Mouse (Mus musculus): ENCODE measurements around the gene Usp19. TPM values are rescaled to one million over a fixed set of nuclear protein-coding genes. Genes with fewer than 3 reads are reported as not detected.

The Usp19 gene
- polyA plus RNA-seq, 1 experiment = 511 TPM

DNA sequence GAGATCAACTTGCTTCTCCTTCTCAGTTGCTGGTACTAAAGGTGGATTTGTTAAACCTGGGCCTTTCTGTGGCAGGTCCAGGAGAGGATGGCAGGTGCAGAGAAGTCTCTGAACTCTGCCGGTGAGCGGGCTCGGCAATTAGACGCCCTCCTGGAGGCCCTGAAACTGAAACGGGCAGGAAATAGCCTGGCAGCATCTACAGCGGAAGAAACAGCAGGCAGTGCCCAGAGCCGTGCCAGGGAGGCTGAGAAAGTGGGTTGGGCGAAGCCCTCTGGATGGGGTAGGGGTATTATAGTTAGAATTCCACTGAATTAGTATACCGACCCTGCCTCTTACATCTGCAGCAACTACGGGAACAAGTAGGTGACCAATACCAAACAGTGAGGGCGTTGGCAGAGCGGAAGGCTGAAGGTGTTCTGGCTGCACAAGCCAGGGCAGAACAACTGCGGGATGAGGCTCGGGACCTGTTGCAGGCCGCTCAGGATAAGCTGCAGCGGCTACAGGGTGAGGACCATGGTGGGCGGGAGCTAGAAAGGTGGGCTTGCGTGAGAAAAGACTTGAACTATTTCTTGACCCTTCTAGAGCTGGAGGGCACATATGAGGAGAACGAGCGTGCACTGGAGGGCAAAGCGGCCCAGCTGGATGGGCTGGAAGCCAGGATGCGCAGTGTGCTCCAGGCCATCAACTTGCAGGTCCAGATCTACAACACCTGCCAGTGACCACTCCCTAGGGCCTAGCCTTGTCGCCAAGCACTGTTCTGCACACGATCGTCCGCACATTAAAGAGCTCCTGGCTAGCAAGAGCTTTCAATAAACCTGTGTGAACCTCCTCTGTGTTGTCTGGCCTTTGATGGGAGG is 472 bp upstream of the Usp19 start:
- H3K4me3 ChIP-seq (ENCODE audit: insufficient read depth, low read depth, low read length) = peak overlapping the region; percentile 81
- TF ChIP-seq POLR2A (IDR thresholded peaks at IDR 0.05; ENCODE audit: insufficient read depth, low read depth, low read length) (no peak), CTCF (IDR thresholded peaks at IDR 0.05; ENCODE audit: insufficient read depth, low read depth, low read length) (no peak)
- peak overlapping the region; percentile 82 for H3K27ac ChIP-seq (ENCODE audit: insufficient read depth, low read depth, low read length)
- H3K4me1 ChIP-seq (ENCODE audit: control insufficient read depth, insufficient read depth, low read length) = peaks cover 20% of the 10 kb centered on the region
- 55% methylated on average over 26 of the region's 26 CpGs for WGBS

GRCm38 (mm10) chr9:108491286-108491580 is 831 bp downstream of the Usp19 start:
- peak overlapping the region; percentile 82 for H3K27ac ChIP-seq (ENCODE audit: insufficient read depth, low read depth, low read length)
- H3K4me3 ChIP-seq (ENCODE audit: insufficient read depth, low read depth, low read length) = peak overlapping the region; percentile 81
- TF ChIP-seq CTCF (IDR thresholded peaks at IDR 0.05; ENCODE audit: insufficient read depth, low read depth, low read length) = no peak
- TF ChIP-seq POLR2A (IDR thresholded peaks at IDR 0.05; ENCODE audit: insufficient read depth, low read depth, low read length) = no peak
- H3K4me1 ChIP-seq (ENCODE audit: control insufficient read depth, insufficient read depth, low read length) = peaks cover 20% of the 10 kb centered on the region
- WGBS = 4% methylated on average over 12 of the region's 12 CpGs

GRCm38 (mm10) chr9:108492043-108492750 is 1.8 kb downstream of the Usp19 start:
- no peak for TF ChIP-seq CTCF (IDR thresholded peaks at IDR 0.05; ENCODE audit: insufficient read depth, low read depth, low read length)
- TF ChIP-seq POLR2A (IDR thresholded peaks at IDR 0.05; ENCODE audit: insufficient read depth, low read depth, low read length) = no peak
- 40% methylated on average over 16 of the region's 16 CpGs for WGBS
- 0 out of 2 replicates have a peak overlapping the region, but pooled peaks have one; percentile 6 for H3K4me3 ChIP-seq (ENCODE audit: insufficient read depth, low read depth, low read length)
- no peak overlapping the region for H3K27ac ChIP-seq (ENCODE audit: insufficient read depth, low read depth, low read length)
- H3K4me1 ChIP-seq (ENCODE audit: control insufficient read depth, insufficient read depth, low read length) = peaks cover 20% of the 10 kb centered on the region

DNA sequence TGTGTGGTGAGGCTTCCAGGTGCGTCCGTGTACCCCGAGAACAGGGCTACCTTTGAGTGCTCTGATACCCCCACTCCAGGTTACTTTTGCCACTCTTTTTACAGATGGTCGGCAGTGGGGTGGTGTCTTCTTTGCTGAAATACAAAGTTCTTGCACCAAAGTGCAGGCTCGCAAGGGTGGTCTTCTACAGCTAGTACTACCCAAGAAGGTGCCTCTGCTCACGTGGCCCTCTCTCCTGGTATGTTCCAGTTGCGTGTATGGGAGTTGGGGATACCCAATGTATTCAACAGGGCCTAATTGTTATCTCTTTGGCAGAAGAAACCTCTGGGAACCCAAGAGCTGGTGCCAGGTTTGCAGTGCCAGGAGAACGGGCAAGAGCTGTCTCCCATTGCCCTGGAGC is 2.8 kb downstream of the Usp19 start:
- 91% methylated on average over 8 of the region's 8 CpGs for WGBS
- no peak for TF ChIP-seq POLR2A (IDR thresholded peaks at IDR 0.05; ENCODE audit: insufficient read depth, low read depth, low read length)
- TF ChIP-seq CTCF (IDR thresholded peaks at IDR 0.05; ENCODE audit: insufficient read depth, low read depth, low read length) = no peak
- H3K4me3 ChIP-seq (ENCODE audit: insufficient read depth, low read depth, low read length) = no peak overlapping the region
- H3K27ac ChIP-seq (ENCODE audit: insufficient read depth, low read depth, low read length) = no peak overlapping the region
- H3K4me1 ChIP-seq (ENCODE audit: control insufficient read depth, insufficient read depth, low read length) = peaks cover 20% of the 10 kb centered on the region

GRCm38 (mm10) chr9:108494146-108494825 is 3.9 kb downstream of the Usp19 start:
- H3K4me3 ChIP-seq (ENCODE audit: insufficient read depth, low read depth, low read length) = no peak overlapping the region
- TF ChIP-seq CTCF (IDR thresholded peaks at IDR 0.05; ENCODE audit: insufficient read depth, low read depth, low read length) (no peak), POLR2A (IDR thresholded peaks at IDR 0.05; ENCODE audit: insufficient read depth, low read depth, low read length) (no peak)
- 95% methylated on average over 19 of the region's 19 CpGs for WGBS
- H3K4me1 ChIP-seq (ENCODE audit: control insufficient read depth, insufficient read depth, low read length) = peaks cover 20% of the 10 kb centered on the region
- H3K27ac ChIP-seq (ENCODE audit: insufficient read depth, low read depth, low read length) = no peak overlapping the region

DNA sequence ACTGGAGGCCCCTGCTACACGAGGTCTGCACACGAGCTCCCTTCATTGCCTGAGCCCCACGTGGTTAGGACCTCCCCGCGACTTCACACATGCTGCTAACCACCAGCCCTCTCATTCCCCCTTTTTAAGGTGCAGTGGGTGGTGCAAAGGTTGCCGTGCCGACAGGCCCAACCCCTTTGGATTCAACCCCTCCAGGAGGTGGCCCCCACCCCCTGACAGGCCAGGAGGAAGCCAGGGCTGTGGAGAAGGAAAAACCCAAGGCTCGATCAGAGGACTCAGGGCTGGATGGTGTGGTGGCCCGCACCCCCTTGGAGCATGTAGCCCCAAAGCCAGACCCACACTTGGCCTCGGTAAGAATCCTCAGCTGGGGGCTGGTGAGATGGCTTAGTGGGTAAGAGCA is 4.5 kb downstream of the Usp19 start:
- TF ChIP-seq POLR2A (IDR thresholded peaks at IDR 0.05; ENCODE audit: insufficient read depth, low read depth, low read length) (no peak), CTCF (IDR thresholded peaks at IDR 0.05; ENCODE audit: insufficient read depth, low read depth, low read length) (no peak)
- Histone ChIP-seq H3K4me3 (ENCODE audit: insufficient read depth, low read depth, low read length) (no peak overlapping the region), H3K27ac (ENCODE audit: insufficient read depth, low read depth, low read length) (no peak overlapping the region), H3K4me1 (ENCODE audit: control insufficient read depth, insufficient read depth, low read length) (peaks cover 19% of the 10 kb centered on the region)
- WGBS = 74% methylated on average over 10 of the region's 10 CpGs

DNA sequence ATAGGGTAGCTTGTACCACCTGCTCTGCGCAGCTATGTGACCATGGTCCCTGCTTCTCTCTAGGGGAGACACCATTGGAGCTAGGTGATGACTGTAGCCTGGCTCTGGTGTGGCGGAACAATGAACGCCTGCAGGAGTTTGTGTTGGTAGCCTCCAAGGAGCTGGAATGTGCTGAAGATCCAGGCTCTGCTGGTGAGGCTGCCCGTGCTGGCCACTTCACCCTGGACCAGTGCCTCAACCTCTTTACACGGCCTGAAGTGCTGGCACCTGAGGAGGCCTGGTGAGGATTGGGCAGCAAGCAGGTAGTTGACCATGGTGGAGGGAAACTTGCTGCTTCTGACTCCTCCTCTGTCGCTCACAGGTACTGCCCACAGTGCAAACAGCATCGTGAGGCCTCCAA is 8.8 kb downstream of the Usp19 start:
- TF ChIP-seq POLR2A (IDR thresholded peaks at IDR 0.05; ENCODE audit: insufficient read depth, low read depth, low read length) (no peak), CTCF (IDR thresholded peaks at IDR 0.05; ENCODE audit: insufficient read depth, low read depth, low read length) (no peak)
- WGBS = 89% methylated on average over 7 of the region's 7 CpGs
- H3K27ac ChIP-seq (ENCODE audit: insufficient read depth, low read depth, low read length) = no peak overlapping the region
- no peaks in the 10 kb centered on the region for H3K4me1 ChIP-seq (ENCODE audit: control insufficient read depth, insufficient read depth, low read length)
- H3K4me3 ChIP-seq (ENCODE audit: insufficient read depth, low read depth, low read length) = no peak overlapping the region

DNA sequence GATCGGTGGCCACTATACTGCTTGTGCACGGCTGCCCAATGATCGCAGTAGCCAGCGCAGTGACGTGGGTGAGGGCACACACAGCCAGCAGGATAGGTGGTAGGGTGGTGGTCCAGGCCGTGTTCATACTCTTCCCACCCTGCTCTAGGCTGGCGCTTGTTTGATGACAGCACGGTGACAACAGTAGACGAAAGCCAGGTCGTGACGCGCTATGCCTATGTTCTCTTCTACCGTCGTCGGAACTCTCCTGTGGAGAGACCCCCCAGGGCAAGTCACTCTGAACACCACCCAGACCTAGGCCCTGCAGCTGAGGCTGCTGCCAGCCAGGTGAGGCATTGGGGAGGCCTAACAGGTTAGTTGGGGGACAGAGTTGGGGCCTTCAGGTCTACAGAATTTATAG is 9.5 kb downstream of the Usp19 start:
- Histone ChIP-seq H3K4me3 (ENCODE audit: insufficient read depth, low read depth, low read length) (no peak overlapping the region), H3K4me1 (ENCODE audit: control insufficient read depth, insufficient read depth, low read length) (no peaks in the 10 kb centered on the region), H3K27ac (ENCODE audit: insufficient read depth, low read depth, low read length) (no peak overlapping the region)
- 94% methylated on average over 15 of the region's 15 CpGs for WGBS
- no peak for TF ChIP-seq POLR2A (IDR thresholded peaks at IDR 0.05; ENCODE audit: insufficient read depth, low read depth, low read length)
- TF ChIP-seq CTCF (IDR thresholded peaks at IDR 0.05; ENCODE audit: insufficient read depth, low read depth, low read length) = no peak

- H3K4me3 ChIP-seq (ENCODE audit: insufficient read depth, low read depth, low read length) = no peak overlapping the region
- no peak for TF ChIP-seq CTCF (IDR thresholded peaks at IDR 0.05; ENCODE audit: insufficient read depth, low read depth, low read length)
- TF ChIP-seq POLR2A (IDR thresholded peaks at IDR 0.05; ENCODE audit: insufficient read depth, low read depth, low read length) = no peak
- no peak overlapping the region for H3K27ac ChIP-seq (ENCODE audit: insufficient read depth, low read depth, low read length)
- WGBS = 87% methylated on average over 7 of the region's 7 CpGs
- H3K4me1 ChIP-seq (ENCODE audit: control insufficient read depth, insufficient read depth, low read length) = peaks cover 5% of the 10 kb centered on the region
Observed at GRCm38 (mm10) chr9:108506901-108507300, 16.5 kb downstream of the Usp19 start.
